Mouse (Mus musculus) granulocyte monocyte progenitor cell, adult 5-6 weeks (primary cell): ENCODE measurements around the gene Zic4. TPM values are rescaled to one million over a fixed set of nuclear protein-coding genes. Genes with fewer than 3 reads are reported as not detected.

Source experiments
- ATAC-seq: replicated peaks from 2 replicates; pipeline ENCODE4 v1.8.0; 2016; ENCODE audit warnings: mild to moderate bottlenecking, moderate TSS enrichment, inconsistent platforms; ENCODE audit not compliant: poor library complexity, severe bottlenecking
- total RNA-seq, 2 experiments: library from RNA; stranded (forward) in 1 of 2; stranded (reverse) in 1 of 2; fragments of 200-712, 200-1000 nt in 1 of 2; fragments of >200 nt in 1 of 2; fragmentation: Nextera tagmentation in 1 of 2; gene quantifications; 2 replicates each; pipeline ENCODE4 v1.2.3; 2014 to 2017

The Zic4 gene
- total RNA-seq, 2 experiments from 2014 or later: not detected

- ATAC-seq: peak; percentile 17; the same call in 1 of the 2 replicates
These were observed 16.4 kb downstream of the Zic4 start for GRCm38 (mm10) chr9:91378411-91379299.

GRCm38 (mm10) chr9:91379300-91379635 is 17.1 kb downstream of the Zic4 start:
- ATAC-seq: no peak

GRCm38 (mm10) chr9:91379781-91380457 is 17.7 kb downstream of the Zic4 start:
- ATAC-seq: no peak

- ATAC-seq: no peak
These were observed 18.3 kb downstream of the Zic4 start for GRCm38 (mm10) chr9:91380458-91380914.

- ATAC-seq: peak; percentile 25
These were observed 19.3 kb downstream of the Zic4 start for GRCm38 (mm10) chr9:91381284-91382110.

- ATAC-seq: no peak
These were observed 19.8 kb downstream of the Zic4 start for GRCm38 (mm10) chr9:91382111-91382379.

GRCm38 (mm10) chr9:91382471-91383255 is 20.4 kb downstream of the Zic4 start:
- ATAC-seq: no peak

GRCm38 (mm10) chr9:91383441-91384135 is 21.4 kb downstream of the Zic4 start:
- peak; percentile 13 for ATAC-seq

GRCm38 (mm10) chr9:91384136-91384500 is 21.9 kb downstream of the Zic4 start:
- ATAC-seq: peak; percentile 41

GRCm38 (mm10) chr9:91384693-91385560 is 22.7 kb downstream of the Zic4 start:
- no peak for ATAC-seq

- no peak for ATAC-seq
These were observed 23.6 kb downstream of the Zic4 start for GRCm38 (mm10) chr9:91385561-91386430.

- no peak for ATAC-seq
These were observed 24.3 kb downstream of the Zic4 start for GRCm38 (mm10) chr9:91386502-91386890.

GRCm38 (mm10) chr9:91386891-91387739 is 24.9 kb downstream of the Zic4 start:
- no peak for ATAC-seq

GRCm38 (mm10) chr9:91387740-91388080 is 25.5 kb downstream of the Zic4 start:
- ATAC-seq: no peak

GRCm38 (mm10) chr9:91388173-91388572 is 26.0 kb downstream of the Zic4 start:
- ATAC-seq: no peak

GRCm38 (mm10) chr9:91393376-91394068 is 31.3 kb downstream of the Zic4 start:
- no peak for ATAC-seq
